Mouse (Mus musculus) erythroblast, adult 5-6 weeks (primary cell): ENCODE measurements around the gene Fignl2. TPM values are rescaled to one million over a fixed set of nuclear protein-coding genes. Genes with fewer than 3 reads are reported as not detected.
"Not testable (repeated sequence)": the region's sequence is repeated elsewhere in the genome, so short reads cannot be mapped to it uniquely, and the experiment has no call there.

Experiments used
- ATAC-seq: replicated peaks from 2 replicates; pipeline ENCODE4 v1.8.0; 2016; ENCODE audit warnings: moderate number of reproducible peaks, mild to moderate bottlenecking, moderate TSS enrichment, inconsistent platforms; ENCODE audit not compliant: poor library complexity, low FRiP score, severe bottlenecking
- total RNA-seq, 2 experiments: library from RNA; stranded (forward) in 1 of 2; stranded (reverse) in 1 of 2; fragments of 150-400 nt in 1 of 2; fragments of 200-764, 138-1000 nt in 1 of 2; gene quantifications; 2 replicates each; pipeline versions ENCODE4 v1.2.3 to v1.2.4; 2015 to 2017; ENCODE audit warnings: low replicate concordance in 2 of 2

The Fignl2 gene
- total RNA-seq (2015; ENCODE audit: low replicate concordance) (not detected in 2 replicates), total RNA-seq (2017; ENCODE audit: low replicate concordance) (not detected in 2 replicates)

GRCm38 (mm10) chr15:101077813-101078730 is at the start of gene Fignl2:
Gene Fignl2, minus strand, starts transcription at chr15:101078567.
- ATAC-seq: no peak

GRCm38 (mm10) chr15:101126876-101127544 is 48.6 kb upstream of the Fignl2 start:
- ATAC-seq: no peak

GRCm38 (mm10) chr15:101125561-101125960 is 47.2 kb upstream of the Fignl2 start:
- no peak for ATAC-seq

DNA sequence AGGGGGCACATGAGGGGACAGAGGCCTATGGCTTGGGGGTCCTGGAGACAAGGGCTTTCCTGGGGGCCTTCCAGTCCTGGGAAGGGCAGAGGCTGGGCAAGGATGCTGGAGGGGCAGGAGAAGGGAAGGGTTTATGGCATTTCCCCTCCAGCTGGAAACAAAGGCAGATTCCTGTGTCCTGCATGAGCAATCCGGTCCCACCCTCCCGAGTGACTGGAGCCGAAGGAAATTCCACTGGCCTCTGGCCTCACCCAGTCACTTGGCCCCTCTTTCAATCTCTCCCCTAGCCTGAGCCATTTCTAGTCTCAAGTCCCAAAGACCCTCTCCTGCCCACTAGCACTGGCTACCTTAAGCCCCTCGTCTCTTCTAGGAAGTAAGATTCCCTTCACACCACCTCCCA is 44.8 kb upstream of the Fignl2 start:
- no peak for ATAC-seq

GRCm38 (mm10) chr15:101122290-101122589 is 43.9 kb upstream of the Fignl2 start:
- no peak for ATAC-seq

- no peak for ATAC-seq
Observed at GRCm38 (mm10) chr15:101121411-101122289, 43.3 kb upstream of the Fignl2 start.

DNA sequence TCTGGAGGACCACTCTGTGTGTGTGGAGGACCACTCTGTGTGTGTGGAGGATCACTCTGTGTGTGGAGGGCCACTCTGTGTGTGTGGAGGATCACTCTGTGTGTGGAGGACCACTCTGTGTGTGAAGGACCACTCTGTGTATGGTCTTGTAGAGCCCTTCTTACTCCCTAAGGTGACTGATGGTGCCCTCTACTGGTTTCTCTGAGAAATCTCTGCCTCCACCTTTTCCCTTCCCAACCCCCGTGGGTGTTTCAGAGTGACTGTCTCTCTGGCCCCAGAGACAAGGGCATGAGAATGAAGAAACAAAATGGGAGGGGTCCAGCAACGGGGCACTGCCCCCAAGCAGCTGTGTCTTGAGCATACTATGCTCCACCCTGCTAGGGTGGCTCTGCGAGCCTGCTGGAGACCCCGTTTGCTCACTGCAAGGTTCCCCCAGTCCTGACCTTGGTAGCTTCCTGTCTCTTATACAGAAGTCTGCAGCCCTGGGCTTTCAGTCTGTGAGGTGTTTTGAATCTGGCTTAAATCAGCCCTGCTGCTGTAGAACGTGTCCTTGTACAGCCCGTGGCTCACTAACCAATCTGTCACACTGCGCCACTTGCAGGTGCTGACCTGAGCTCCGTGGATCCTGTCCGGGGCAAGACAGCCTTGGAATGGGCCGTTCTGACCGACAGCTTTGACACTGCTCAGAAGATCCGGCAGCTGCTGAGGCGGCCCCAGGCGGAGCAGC is 40.2 kb upstream of the Fignl2 start:
- 0 out of 2 replicates have a peak, but pooled peaks have one; percentile 40 for ATAC-seq

DNA sequence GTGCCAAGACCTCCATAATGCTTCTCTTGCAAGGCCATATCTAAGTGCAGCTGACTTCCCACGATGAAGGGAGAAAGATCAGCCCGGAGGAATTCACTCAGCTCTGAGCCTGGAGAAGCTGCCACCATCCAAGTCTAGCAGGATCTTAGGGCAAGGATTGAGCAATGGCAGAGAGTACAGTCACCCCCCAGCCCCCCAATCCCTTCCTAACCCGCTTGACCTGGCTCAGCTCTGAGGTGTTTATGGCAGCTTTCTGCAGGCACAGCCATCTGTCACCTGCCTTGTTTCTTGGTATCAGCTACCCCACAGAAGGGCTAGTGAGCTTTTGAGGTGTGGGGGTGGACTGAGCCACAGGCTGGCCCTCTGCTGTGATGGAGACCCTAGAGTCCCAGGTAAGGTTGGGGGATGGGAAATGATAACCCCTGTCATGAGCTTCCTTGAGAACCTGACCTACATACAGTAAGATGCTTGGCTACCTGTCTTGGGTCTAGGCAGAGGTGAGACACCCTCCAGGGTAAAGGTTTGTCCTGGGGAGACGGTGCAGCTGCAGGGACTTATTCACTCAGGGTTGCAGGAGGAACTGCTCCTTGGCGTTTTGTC is 37.2 kb upstream of the Fignl2 start, which contains the start of gene Ankrd33:
Gene Ankrd33 (plus strand): TSS at position 245 of the 600 bp plus-strand sequence.
- ATAC-seq: no peak

GRCm38 (mm10) chr15:101113778-101114177 is 35.4 kb upstream of the Fignl2 start:
- not testable (repeated sequence) for ATAC-seq

DNA sequence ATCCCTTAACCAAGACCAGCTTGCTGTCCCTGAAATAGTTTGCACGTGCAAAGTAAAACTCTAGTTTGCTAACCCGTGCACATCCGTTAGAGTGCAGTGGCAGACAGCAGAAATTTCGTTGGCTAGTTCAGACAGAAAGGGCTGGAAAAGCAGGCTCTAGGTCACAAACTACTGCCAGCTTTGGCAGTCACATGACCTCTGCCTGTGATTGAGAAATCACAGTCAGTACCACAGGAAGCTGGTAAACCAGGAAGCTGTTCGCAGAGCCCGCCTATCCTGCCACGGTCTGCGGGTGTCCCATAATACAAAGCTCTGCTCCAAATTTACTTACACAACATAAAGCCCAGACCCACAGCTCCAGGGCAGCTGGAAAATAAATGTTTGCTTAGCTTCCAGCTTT is 34.8 kb upstream of the Fignl2 start:
- no peak for ATAC-seq

GRCm38 (mm10) chr15:101107906-101108671 is 29.7 kb upstream of the Fignl2 start:
- ATAC-seq: no peak

DNA sequence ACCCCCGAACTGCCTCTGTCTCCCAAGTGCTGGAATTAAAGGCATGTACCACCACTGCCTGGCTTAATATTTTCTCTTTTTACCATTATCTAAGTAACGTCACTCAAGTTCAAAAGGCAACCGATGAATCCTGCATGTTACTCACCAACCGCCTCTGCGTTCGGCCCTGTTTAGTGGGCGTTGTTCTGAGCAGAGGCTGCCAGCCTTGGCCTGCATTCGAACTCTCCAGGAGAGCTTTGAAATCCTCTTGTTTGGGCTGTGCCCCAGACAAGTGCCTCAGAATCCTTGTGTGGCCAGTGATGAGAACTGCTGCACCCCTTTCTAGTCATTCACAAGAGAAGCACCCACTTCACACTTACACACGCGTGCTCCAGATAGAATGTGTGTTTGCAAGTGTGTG is 27.6 kb upstream of the Fignl2 start:
- ATAC-seq: no peak

GRCm38 (mm10) chr15:101105496-101105994 is 27.2 kb upstream of the Fignl2 start:
- peak; percentile 64; the same call in 1 of the 2 replicates for ATAC-seq

- ATAC-seq: no peak
Observed at GRCm38 (mm10) chr15:101103605-101104304, 25.4 kb upstream of the Fignl2 start.

DNA sequence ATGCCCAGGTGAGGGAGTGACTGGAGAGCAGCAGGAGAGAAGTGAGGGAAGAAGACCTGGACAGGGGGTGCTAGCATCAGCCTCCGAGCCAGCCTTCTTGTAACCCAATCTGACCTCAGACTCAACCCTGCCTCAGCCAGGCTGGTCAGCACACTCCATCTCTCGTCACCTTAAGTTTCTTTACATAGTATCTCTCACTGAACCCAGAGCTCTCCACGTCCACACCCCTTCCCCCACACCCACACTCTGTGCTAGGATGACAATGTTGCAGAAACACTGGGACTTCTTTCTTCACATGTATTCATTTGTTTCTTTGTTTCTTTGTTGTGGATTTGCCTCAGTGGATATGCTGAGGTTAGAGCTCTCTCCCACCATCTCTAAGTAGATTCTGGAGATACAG is 22.6 kb upstream of the Fignl2 start:
- no peak for ATAC-seq

DNA sequence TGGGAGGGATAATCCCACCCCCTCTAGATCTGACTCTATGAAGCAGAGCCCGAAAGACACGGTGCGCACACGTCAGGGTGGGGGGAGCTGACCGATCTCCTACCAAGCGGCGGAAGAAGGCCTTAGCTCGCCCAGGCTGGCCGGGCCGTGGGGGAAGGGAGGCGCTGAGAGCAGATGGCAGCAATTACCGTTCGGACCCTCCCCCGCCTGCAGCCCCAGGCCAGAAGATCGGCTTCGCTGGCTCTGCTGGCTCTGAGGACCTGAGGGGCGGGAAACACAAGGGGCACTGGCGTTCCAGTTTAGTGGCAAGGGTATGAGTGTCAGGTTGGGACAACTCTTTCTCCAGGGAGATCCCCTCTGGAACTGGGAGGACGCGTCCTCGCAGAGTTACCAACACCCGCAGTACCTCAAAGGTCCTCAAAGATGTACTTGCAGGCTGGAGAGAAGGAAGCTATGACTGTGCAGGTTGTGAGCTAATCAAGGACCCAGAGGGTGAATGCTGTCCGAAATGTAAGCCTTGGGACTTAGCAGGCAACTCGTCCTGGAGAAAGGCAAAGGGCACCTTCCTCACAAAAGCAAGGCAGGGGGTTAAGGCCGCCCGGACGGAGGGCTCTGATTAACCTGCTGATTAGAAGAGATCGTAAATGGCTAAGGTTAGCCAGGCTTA is 19.8 kb upstream of the Fignl2 start:
- ATAC-seq: no peak

- ATAC-seq: no peak
Observed at GRCm38 (mm10) chr15:101095392-101095791, 17.0 kb upstream of the Fignl2 start.
